Mouse (Mus musculus): Measurements from ENCODE around the gene Sipa1l1.

GRCm38 (mm10) chr12:82499731-82500130, 330.6 kb downstream of the Sipa1l1 start:
- TF ChIP-seq CTCF (IDR thresholded peaks at IDR 0.05; ENCODE audit: low read depth): no peak
- no peak for TF ChIP-seq EP300 (IDR thresholded peaks at IDR 0.05; ENCODE audit: low read depth)
